Mouse (Mus musculus): ENCODE data around the gene Vwa7. TPM values are rescaled to one million over a fixed set of nuclear protein-coding genes. Genes with fewer than 3 reads are reported as not detected.

Vwa7 gene
- total and polyA plus RNA-seq, 3 experiments: 9.8 to 10.4 TPM; not detected in 1

GRCm38 (mm10) chr17:35046681-35047455 lies 30.5 kb downstream of the Vwa7 start, which contains the start of gene Msh5 (continued):
- no peak for TF ChIP-seq GABPA (IDR thresholded peaks at IDR 0.05; ENCODE audit: low read depth, low read length)
- TF ChIP-seq TBP (IDR thresholded peaks at IDR 0.05; ENCODE audit: low read depth, low read length): peak; percentile 66; the same call in 1 of the 2 replicates
- peak in 1 of 2 experiments; percentile 56; a peak in 1 of 4 replicates for TF ChIP-seq POLR2A (IDR thresholded peaks at IDR 0.05; ENCODE audit: control insufficient read depth in 1 of 2, insufficient read depth in 1 of 2, low read depth in 1 of 2, low read length in 2 of 2, poor library complexity in 1 of 2)
- TF ChIP-seq MYC (IDR thresholded peaks at IDR 0.05; ENCODE audit: low read depth, low read length): no peak

GRCm38 (mm10) chr17:35047688-35048087 lies 31.3 kb downstream of the Vwa7 start:
- Histone ChIP-seq H3K4me3 (ENCODE audit: control insufficient read depth in 1 of 2, insufficient read depth in 1 of 2, low read depth in 2 of 2, low read length in 2 of 2) (peak overlapping the region; percentile 48 to 52), H3K9ac (ENCODE audit: control insufficient read depth, low read depth, low read length, poor library complexity, severe bottlenecking) (peak overlapping the region; percentile 66), H3K9me3 (replicated peaks; ENCODE audit: insufficient read depth, low read length) (no peaks in the 10 kb centered on the region), H3K27me3 (ENCODE audit: control insufficient read depth in 1 of 2, insufficient read depth in 2 of 2, low read length in 2 of 2) (no peaks in the 10 kb centered on the region), H3K27ac (ENCODE audit: control insufficient read depth, low read depth, low read length) (peak overlapping the region; percentile 98), H3K79me2 (ENCODE audit: control insufficient read depth, insufficient read depth, low read length, poor library complexity) (peaks cover 26% of the 10 kb centered on the region), H3K4me1 (ENCODE audit: control insufficient read depth in 1 of 2, insufficient read depth in 2 of 2, low read length in 2 of 2) (peaks cover 7 to 47% of the 10 kb centered on the region in 2 experiments), H3K36me3 (ENCODE audit: control insufficient read depth in 1 of 2, insufficient read depth in 2 of 2, low read length in 2 of 2) (peaks cover 0 to 33% of the 10 kb centered on the region in 2 experiments; a peak in 3 of 4 replicates)
- peak; percentile 81 for DNase-seq (ENCODE audit: low read depth, low spot score)
- TF ChIP-seq TAL1 (IDR thresholded peaks at IDR 0.05; ENCODE audit: low read length): no peak; the same call in 1 of the 2 replicates
- no peak for TF ChIP-seq MAX (IDR thresholded peaks at IDR 0.05; ENCODE audit: low read length)
- TF ChIP-seq MXI1 (IDR thresholded peaks at IDR 0.05; ENCODE audit: low read depth, low read length): no peak; the same call in 1 of the 2 replicates
- no peak for TF ChIP-seq POLR2AphosphoS2 (IDR thresholded peaks at IDR 0.05; ENCODE audit: low read length)
- peak; percentile 69 to 75 for TF ChIP-seq EP300 (IDR thresholded peaks at IDR 0.05; ENCODE audit: low read depth in 1 of 2, low read length in 2 of 2)
- TF ChIP-seq NRF1 (IDR thresholded peaks at IDR 0.05; ENCODE audit: insufficient read depth, low read depth, low read length, poor library complexity, severe bottlenecking): no peak
- TF ChIP-seq POLR2AphosphoS5 (IDR thresholded peaks at IDR 0.05; ENCODE audit: borderline replicate concordance, low read depth, low read length): no peak
- no peak for TF ChIP-seq UBTF (IDR thresholded peaks at IDR 0.05; ENCODE audit: borderline replicate concordance, insufficient read depth, low read depth, low read length)
- no peak for TF ChIP-seq TCF12 (IDR thresholded peaks at IDR 0.05; ENCODE audit: low read depth, low read length)
- no peak; a peak in 1 of 4 replicates for TF ChIP-seq POLR2A (IDR thresholded peaks at IDR 0.05; ENCODE audit: control insufficient read depth in 1 of 2, insufficient read depth in 1 of 2, low read depth in 1 of 2, low read length in 2 of 2, poor library complexity in 1 of 2)
- TF ChIP-seq MEF2A (IDR thresholded peaks at IDR 0.05; ENCODE audit: extremely low read depth, insufficient replicate concordance, low read depth, low read length, poor library complexity, severe bottlenecking): no peak
- no peak for TF ChIP-seq SMC3 (IDR thresholded peaks at IDR 0.05; ENCODE audit: low read depth, low read length)
- no peak for TF ChIP-seq MAFK (IDR thresholded peaks at IDR 0.05; ENCODE audit: borderline replicate concordance, low read depth, low read length)
- peak; percentile 50; the same call in 1 of the 2 replicates for TF ChIP-seq ELF1 (IDR thresholded peaks at IDR 0.05; ENCODE audit: low read depth, low read length)
- TF ChIP-seq GABPA (IDR thresholded peaks at IDR 0.05; ENCODE audit: low read depth, low read length): no peak
- TF ChIP-seq USF1 (IDR thresholded peaks at IDR 0.05; ENCODE audit: low read depth, low read length): no peak
- TF ChIP-seq TBP (IDR thresholded peaks at IDR 0.05; ENCODE audit: low read depth, low read length): peak; percentile 85
- no peak for TF ChIP-seq ZC3H11A (IDR thresholded peaks at IDR 0.05; ENCODE audit: low read depth, low read length)
- TF ChIP-seq USF2 (IDR thresholded peaks at IDR 0.05; ENCODE audit: borderline replicate concordance in 1 of 2, insufficient read depth in 1 of 2, low read depth in 1 of 2, low read length in 2 of 2): no peak
- TF ChIP-seq CHD2 (IDR thresholded peaks at IDR 0.05; ENCODE audit: low read length): no peak
- no peak; the same call in 1 of the 2 replicates for TF ChIP-seq ZKSCAN1 (IDR thresholded peaks at IDR 0.05; ENCODE audit: low read depth, low read length)
- peak; percentile 69 for TF ChIP-seq RCOR1 (IDR thresholded peaks at IDR 0.05; ENCODE audit: low read depth, low read length)
- peak; percentile 20; the same call in 1 of the 2 replicates for TF ChIP-seq SIN3A (IDR thresholded peaks at IDR 0.05; ENCODE audit: low read length)
- no peak for TF ChIP-seq RAD21 (IDR thresholded peaks at IDR 0.05; ENCODE audit: low read depth, low read length)
- peak; percentile 83 for TF ChIP-seq ETS1 (IDR thresholded peaks at IDR 0.05; ENCODE audit: low read depth, low read length)
- peak; percentile 89 for TF ChIP-seq GATA1 (IDR thresholded peaks at IDR 0.05; ENCODE audit: low read depth, low read length)
- no peak for TF ChIP-seq ZMIZ1 (IDR thresholded peaks at IDR 0.05; ENCODE audit: low read depth, low read length)
- TF ChIP-seq KAT2A (conservative IDR thresholded peaks at IDR 0.05; ENCODE audit: low read depth, low read length): no peak
- TF ChIP-seq CHD1 (IDR thresholded peaks at IDR 0.05; ENCODE audit: low read depth, low read length): no peak
- TF ChIP-seq E2F4 (IDR thresholded peaks at IDR 0.05; ENCODE audit: borderline replicate concordance, low read depth, low read length): no peak
- 0 out of 2 replicates have a peak, but pooled peaks have one; percentile 14 for TF ChIP-seq HCFC1 (IDR thresholded peaks at IDR 0.05; ENCODE audit: low read depth, low read length)

All from MEL (cell line).